In the genomic region with DNA sequence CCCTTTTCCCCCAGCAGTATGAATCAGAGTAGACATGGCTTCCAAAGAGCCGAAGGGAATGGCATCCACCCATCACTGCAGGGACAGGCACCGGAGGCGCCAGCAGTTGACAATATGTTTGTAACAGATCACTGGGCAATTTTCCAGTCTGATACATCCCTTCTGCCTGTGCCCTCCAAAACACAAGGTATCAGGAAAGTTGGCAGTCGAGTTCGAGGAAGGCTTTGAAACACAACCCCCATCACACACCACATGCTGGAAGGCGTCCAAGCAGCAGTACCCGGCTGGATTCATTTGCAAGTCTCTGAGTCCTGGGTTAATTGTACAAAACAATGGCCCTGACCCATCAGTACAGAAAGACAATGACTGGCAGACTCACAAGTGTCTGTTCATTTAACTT, we compare ENCODE assay signal across 11 mouse cellular contexts.
DNase-seq lines count a peak whose midpoint lies in the region; ATAC-seq and TF ChIP-seq lines count a peak whose summit lies in the region.
"Had no signal": no experiment of that assay in that cellular context is flagged by ENCODE, and none has a peak within 500 bp of the region (broad histone marks: within the 10 kb centered on the region; RNA-seq: fewer than 3 reads in every experiment).

No protein-coding gene starts in this region.

- no peak for TF ChIP-seq CTCF in midbrain, postnatal 0 days (IDR thresholded peaks at IDR 0.05)

- WGBS in embryonic facial prominence, embryonic 14.5 days, result 52% methylated on average over 7 of the region's 7 CpGs
- WGBS in embryonic facial prominence, embryonic 10.5 days, result 82% methylated on average over 7 of the region's 7 CpGs
- 28% methylated on average over 7 of the region's 7 CpGs for WGBS in hindbrain, embryonic 16.5 days
- WGBS in midbrain, postnatal 0 days, result 58% methylated on average over 7 of the region's 7 CpGs

- H3K4me1 ChIP-seq in embryonic facial prominence, embryonic 14.5 days (ENCODE audit: control insufficient read depth, insufficient read depth, low read length), result 0 out of 2 replicates have a peak, but pooled peaks cover 3% of the 10 kb centered on the region
- no peaks in the 10 kb centered on the region for H3K4me1 ChIP-seq in embryonic facial prominence, embryonic 10.5 days
- peaks cover 20% of the 10 kb centered on the region for H3K4me1 ChIP-seq in hindbrain, embryonic 16.5 days (ENCODE audit: control insufficient read depth, insufficient read depth, low read depth, low read length)
- no peaks in the 10 kb centered on the region; the same call in 1 of the 2 replicates for H3K4me1 ChIP-seq in midbrain, postnatal 0 days (ENCODE audit: insufficient read depth, low read length)
- H3K4me1 ChIP-seq: kidney, embryonic 15.5 days; limb, embryonic 13.5 days had no signal

- intact Hi-C loops in gastrocnemius, postnatal 14 days (cut with DNase I; ENCODE audit: low total_unique reads), result no loop called here

- no peaks in the 10 kb centered on the region for H3K36me3 ChIP-seq in embryonic facial prominence, embryonic 14.5 days (ENCODE audit: control insufficient read depth, insufficient read depth, low read length)
- H3K36me3 ChIP-seq in embryonic facial prominence, embryonic 10.5 days (replicated peaks), result no peaks in the 10 kb centered on the region
- H3K36me3 ChIP-seq in hindbrain, embryonic 16.5 days (ENCODE audit: control insufficient read depth, insufficient read depth, low read length), result no peaks in the 10 kb centered on the region
- no peaks in the 10 kb centered on the region for H3K36me3 ChIP-seq in midbrain, postnatal 0 days (ENCODE audit: insufficient read depth, low read length)
- H3K36me3 ChIP-seq: kidney, embryonic 15.5 days; limb, embryonic 13.5 days had no signal

- H3K27ac ChIP-seq in embryonic facial prominence, embryonic 14.5 days (replicated peaks; ENCODE audit: low read depth, low read length), result no peak overlapping the region
- H3K27ac ChIP-seq in embryonic facial prominence, embryonic 10.5 days (replicated peaks), result no peak overlapping the region
- peak overlapping the region; percentile 67 for H3K27ac ChIP-seq in hindbrain, embryonic 16.5 days (ENCODE audit: low read depth, low read length)
- peak overlapping the region; percentile 12; the same call in 1 of the 2 replicates for H3K27ac ChIP-seq in midbrain, postnatal 0 days (ENCODE audit: low read depth, low read length)
- H3K27ac ChIP-seq: kidney, embryonic 15.5 days; limb, embryonic 13.5 days had no signal

- no peak overlapping the region for H3K4me3 ChIP-seq in embryonic facial prominence, embryonic 14.5 days (ENCODE audit: low read depth, low read length)
- H3K4me3 ChIP-seq in embryonic facial prominence, embryonic 10.5 days, result no peak overlapping the region
- no peak overlapping the region for H3K4me3 ChIP-seq in hindbrain, embryonic 16.5 days (ENCODE audit: low read length)
- no peak overlapping the region for H3K4me3 ChIP-seq in midbrain, postnatal 0 days (ENCODE audit: low read depth, low read length)
- H3K4me3 ChIP-seq: kidney, embryonic 15.5 days; limb, embryonic 13.5 days had no signal

- H3K27me3 ChIP-seq in embryonic facial prominence, embryonic 14.5 days (replicated peaks; ENCODE audit: control insufficient read depth, insufficient read depth, low read length), result no peaks in the 10 kb centered on the region
- H3K27me3 ChIP-seq in embryonic facial prominence, embryonic 10.5 days (replicated peaks; ENCODE audit: low read depth, poor library complexity, severe bottlenecking), result no peaks in the 10 kb centered on the region
- H3K27me3 ChIP-seq in hindbrain, embryonic 16.5 days (replicated peaks; ENCODE audit: control insufficient read depth, insufficient read depth, low read length), result no peaks in the 10 kb centered on the region
- no peaks in the 10 kb centered on the region for H3K27me3 ChIP-seq in midbrain, postnatal 0 days (ENCODE audit: insufficient read depth, low read length)
- H3K27me3 ChIP-seq: kidney, embryonic 15.5 days; limb, embryonic 13.5 days had no signal

- DNase-seq in embryonic facial prominence, embryonic 14.5 days (ENCODE audit: low spot score), result peak; percentile 82
- no peak for DNase-seq in embryonic facial prominence, embryonic 10.5 days (ENCODE audit: low spot score)
- peak; percentile 58 for DNase-seq in brain, embryonic 18.5 days (ENCODE audit: low read depth, low spot score)
- peak; percentile 95 for DNase-seq in midbrain, postnatal 0 days (ENCODE audit: low spot score)
- DNase-seq in kidney, postnatal 36 days, result no peak
- no peak for DNase-seq in gastrocnemius, postnatal 14 days
- no peak for DNase-seq in lung, postnatal 25 days (ENCODE audit: low spot score)
- DNase-seq: adrenal gland, postnatal 36 days had no signal

- H3K4me2 ChIP-seq in embryonic facial prominence, embryonic 14.5 days (ENCODE audit: low read depth, low read length), result no peak overlapping the region
- 0 out of 2 replicates have a peak overlapping the region, but pooled peaks have one; percentile 6 for H3K4me2 ChIP-seq in hindbrain, embryonic 16.5 days (ENCODE audit: low read length)
- no peak overlapping the region for H3K4me2 ChIP-seq in midbrain, postnatal 0 days (ENCODE audit: low read depth, low read length, poor library complexity, severe bottlenecking)
- H3K4me2 ChIP-seq: kidney, embryonic 15.5 days; limb, embryonic 13.5 days had no signal

- no peaks in the 10 kb centered on the region for H3K9me3 ChIP-seq in embryonic facial prominence, embryonic 14.5 days (ENCODE audit: control insufficient read depth, low read length)
- H3K9me3 ChIP-seq in embryonic facial prominence, embryonic 10.5 days, result no peaks in the 10 kb centered on the region
- no peaks in the 10 kb centered on the region for H3K9me3 ChIP-seq in hindbrain, embryonic 16.5 days (ENCODE audit: control insufficient read depth, low read length)
- no peaks in the 10 kb centered on the region for H3K9me3 ChIP-seq in midbrain, postnatal 0 days (ENCODE audit: low read length)
- H3K9me3 ChIP-seq: kidney, embryonic 15.5 days; limb, embryonic 13.5 days had no signal

- H3K9ac ChIP-seq in embryonic facial prominence, embryonic 14.5 days (ENCODE audit: low read depth, low read length), result no peak overlapping the region
- H3K9ac ChIP-seq in hindbrain, embryonic 16.5 days (ENCODE audit: low read depth, low read length), result no peak overlapping the region
- H3K9ac ChIP-seq in midbrain, postnatal 0 days (replicated peaks; ENCODE audit: low read length, poor library complexity, severe bottlenecking), result no peak overlapping the region
- H3K9ac ChIP-seq: kidney, embryonic 15.5 days; limb, embryonic 13.5 days had no signal

- peak; percentile 83 for ATAC-seq in embryonic facial prominence, embryonic 14.5 days (ENCODE audit: low read depth)
- ATAC-seq in hindbrain, embryonic 16.5 days, result peak; percentile 89
- ATAC-seq in midbrain, postnatal 0 days (ENCODE audit: low FRiP score), result peak; percentile 66; the same call in 1 of the 2 replicates

Comparison
In these comparisons a context has a peak if more than half of its experiments do, and no peak if none do; other contexts are left out.
1. DNase-seq: peak in embryonic facial prominence, embryonic 14.5 days (single experiment), brain, embryonic 18.5 days (single experiment) and midbrain, postnatal 0 days (single experiment); none in embryonic facial prominence, embryonic 10.5 days (single experiment), kidney, postnatal 36 days (0 of 2), gastrocnemius, postnatal 14 days (single experiment) and lung, postnatal 25 days (single experiment).
2. H3K27ac ChIP-seq: peak in hindbrain, embryonic 16.5 days (single experiment) and midbrain, postnatal 0 days (single experiment); none in embryonic facial prominence, embryonic 14.5 days (single experiment) and embryonic facial prominence, embryonic 10.5 days (single experiment).
3. Peak in every context shown above with its lines, with median percentiles within 50 percentile points of each other: ATAC-seq.